Mouse (Mus musculus) heart, postnatal 0 days (tissue): ENCODE data around the gene Abhd16a. TPM values are rescaled to one million over a fixed set of nuclear protein-coding genes. Genes with fewer than 3 reads are reported as not detected.
A peak's percentile ranks its signal among the peaks of the same experiment; 100 is the strongest.

Experiments used
- ATAC-seq: fragments of 200-750 bp; cut with Nextera tagmentation; 2 replicates; pipeline ENCODE4 v1.8.0; 2017; ENCODE audit warnings: low read depth, moderate number of reproducible peaks, moderate library complexity; ENCODE audit not compliant: insufficient read depth
- DNase-seq: peaks from one replicate; pipeline ENCODE4 v3.0.0-alpha.2; 2016; ENCODE audit warnings: low spot score
- H3K27ac ChIP-seq: fragments of 300-500 bp; sonication (generic); 2 replicates; pipeline ENCODE4 v1.5.1; 2014; ENCODE audit warnings: low read depth, mild to moderate bottlenecking
- H3K27me3 ChIP-seq: fragments of 300-500 bp; sonication (generic); 2 replicates; pipeline ENCODE4 v1.6.1; 2014; ENCODE audit warnings: low read length, mixed read lengths; ENCODE audit not compliant: control insufficient read depth, insufficient read depth
- H3K36me3 ChIP-seq: fragments of 300-500 bp; sonication (generic); replicated peaks from 2 replicates; pipeline ENCODE4 v1.6.1; 2014; ENCODE audit warnings: low read length, mixed read lengths; ENCODE audit not compliant: control insufficient read depth, insufficient read depth
- H3K4me1 ChIP-seq: fragments of 300-500 bp; sonication (generic); 2 replicates; pipeline ENCODE4 v1.6.1; 2014; ENCODE audit warnings: antibody characterized with exemption; ENCODE audit not compliant: control insufficient read depth, insufficient read depth
- H3K4me2 ChIP-seq: fragments of 300-500 bp; sonication (generic); 2 replicates; pipeline ENCODE4 v1.6.1; 2014; ENCODE audit warnings: low read depth, mild to moderate bottlenecking, low read length, moderate library complexity
- H3K4me3 ChIP-seq: fragments of 300-500 bp; sonication (generic); 2 replicates; pipeline ENCODE4 v1.5.1; 2014; ENCODE audit warnings: low read depth, low read length
- H3K9ac ChIP-seq: fragments of 300-500 bp; sonication (generic); replicated peaks from 2 replicates; pipeline ENCODE4 v1.6.1; 2014; ENCODE audit warnings: low read depth, low read length, mixed read lengths
- H3K9me3 ChIP-seq: fragments of 300-500 bp; sonication (generic); replicated peaks from 2 replicates; pipeline ENCODE4 v1.6.1; 2016; ENCODE audit warnings: low read length; ENCODE audit not compliant: control insufficient read depth
- CTCF ChIP-seq: IDR thresholded peaks from 2 replicates; pipeline ENCODE4 v1.5.1; 2016; ENCODE audit warnings: antibody characterized with exemption, control low read depth, low read depth
- EP300 ChIP-seq: IDR thresholded peaks from 2 replicates; pipeline ENCODE4 v1.6.1; 2016; ENCODE audit warnings: antibody characterized with exemption, low read depth
- WGBS: fragments of 180-500 bp; shearing (Covaris S2); extraction: QIAGEN DNeasy Blood & Tissue Kit; methylation state at CpG from one replicate; pipeline ENCODE4 v1.1.7; 2014; 5-methylcytosine and 5-hydroxymethylcytosine counted together
- polyA plus RNA-seq: library from polyadenylated mRNA; unstranded; fragments of >200 nt; fragmentation: Nextera tagmentation; extraction: Ambion mirVana; gene quantifications from 2 replicates; pipeline ENCODE4 v1.2.1, GENCODE M21; 2015
- total RNA-seq: library from RNA; depleted of rRNA; stranded (reverse); fragments of >200 nt; gene quantifications from 2 replicates; pipeline ENCODE4 v1.2.3, GENCODE M21; 2014; ENCODE audit warnings: low replicate concordance

The Abhd16a gene
- total and polyA plus RNA-seq, 2 experiments from 2014 or later, result 73.2 to 74.3 TPM

DNA sequence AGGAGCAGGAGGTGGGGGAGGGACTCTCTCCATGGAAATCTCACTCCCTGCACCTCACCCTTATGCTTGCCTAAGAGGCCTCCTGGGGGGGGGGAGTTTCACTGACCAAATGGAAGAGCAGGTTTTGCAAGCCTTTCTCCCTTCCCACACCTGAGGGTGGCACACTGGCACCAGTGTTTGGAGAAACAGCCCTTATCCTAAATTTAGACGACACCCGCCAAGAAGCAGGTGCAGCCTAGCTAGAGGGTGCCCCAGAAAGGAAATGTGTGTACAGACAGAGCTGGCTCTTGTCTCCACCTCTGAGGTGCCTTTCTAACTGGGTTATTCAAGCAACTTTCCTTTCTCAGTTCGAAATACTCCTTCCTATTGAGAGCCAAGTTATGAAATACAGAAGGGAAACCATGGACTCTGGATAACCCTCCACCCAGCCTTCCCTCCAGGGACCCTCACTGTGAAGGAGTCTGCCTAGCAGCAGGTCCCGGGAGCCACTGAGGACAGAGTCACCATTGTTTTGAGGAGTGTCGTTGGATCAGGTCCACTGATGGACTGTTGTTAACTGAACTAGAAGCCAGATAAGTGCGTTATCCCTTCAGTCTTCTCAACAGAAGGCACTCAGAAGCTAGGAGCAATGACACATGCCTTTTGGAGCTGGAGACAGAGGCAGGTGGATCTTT is 18.4 kb upstream of the Abhd16a start:
- no peak overlapping the region for H3K4me2 ChIP-seq
- DNase-seq (no peak), ATAC-seq (no peak)
- H3K9ac ChIP-seq, result no peak overlapping the region
- H3K27me3 ChIP-seq, result peaks cover 24% of the 10 kb centered on the region
- H3K27ac ChIP-seq, result peak overlapping the region; percentile 2; the same call in 1 of the 2 replicates
- H3K9me3 ChIP-seq, result no peaks in the 10 kb centered on the region
- H3K4me3 ChIP-seq, result no peak overlapping the region
- TF ChIP-seq EP300, result no peak
- no peak for TF ChIP-seq CTCF
- H3K36me3 ChIP-seq, result no peaks in the 10 kb centered on the region
- WGBS, result 33% methylated on average over 6 of the region's 6 CpGs
- H3K4me1 ChIP-seq, result peaks cover under 1% of the 10 kb centered on the region; the same call in 1 of the 2 replicates

DNA sequence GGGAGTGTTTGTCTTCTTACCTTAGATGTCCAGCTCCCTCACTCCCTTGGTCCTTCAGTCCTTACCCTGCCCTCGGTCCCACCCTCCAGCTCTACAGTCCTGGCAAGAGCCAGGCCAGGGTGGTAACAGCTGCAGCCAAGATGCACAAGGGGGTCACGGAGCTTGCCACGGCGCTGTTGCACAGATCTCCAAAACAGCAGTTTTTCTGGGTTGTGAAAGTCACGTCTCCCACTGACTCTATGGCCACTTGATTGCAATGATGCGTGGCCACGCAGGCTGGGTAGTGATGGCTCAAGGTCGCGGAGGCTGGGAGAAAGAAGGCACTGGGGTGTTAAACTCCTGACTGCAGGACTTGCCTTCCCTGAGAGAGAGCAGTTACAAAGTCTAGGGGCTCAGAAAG is 17.6 kb upstream of the Abhd16a start:
- Histone ChIP-seq H3K27ac (no peak overlapping the region), H3K36me3 (no peaks in the 10 kb centered on the region), H3K4me3 (no peak overlapping the region), H3K9me3 (no peaks in the 10 kb centered on the region), H3K9ac (no peak overlapping the region), H3K27me3 (peaks cover 17% of the 10 kb centered on the region), H3K4me1 (no peaks in the 10 kb centered on the region), H3K4me2 (no peak overlapping the region)
- no peak for DNase-seq
- 79% methylated on average over 9 of the region's 9 CpGs for WGBS
- no peak for TF ChIP-seq EP300
- TF ChIP-seq CTCF, result no peak
- ATAC-seq, result no peak

DNA sequence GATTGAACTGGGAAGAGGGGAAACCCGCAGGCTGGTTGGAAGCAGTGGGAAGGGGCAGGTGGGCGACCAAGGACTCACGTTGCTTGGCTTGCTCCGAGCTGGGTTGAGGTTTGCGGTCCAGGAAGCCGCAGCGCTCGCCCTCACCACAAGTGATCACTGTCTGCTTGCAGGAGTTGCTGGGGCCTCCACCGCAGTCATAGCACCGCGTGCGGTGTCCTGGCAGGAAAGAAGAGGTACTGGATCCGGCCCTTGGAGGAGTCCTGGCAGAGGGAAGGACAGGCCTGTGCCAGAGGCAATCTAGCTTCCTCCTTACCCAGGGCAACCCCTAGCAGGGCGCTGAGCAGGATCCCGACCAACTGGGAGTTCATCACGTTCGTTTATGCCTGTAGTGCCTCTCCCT is 15.0 kb upstream of the Abhd16a start:
- no peak overlapping the region for H3K4me2 ChIP-seq
- DNase-seq (no peak), ATAC-seq (no peak)
- H3K4me1 ChIP-seq, result peaks cover 9% of the 10 kb centered on the region; the same call in 1 of the 2 replicates
- H3K9me3 ChIP-seq, result no peaks in the 10 kb centered on the region
- no peak overlapping the region for H3K4me3 ChIP-seq
- 48% methylated on average over 17 of the region's 17 CpGs for WGBS
- no peak for TF ChIP-seq EP300
- H3K27me3 ChIP-seq, result no peaks in the 10 kb centered on the region; the same call in none of the 2 replicates
- H3K36me3 ChIP-seq, result no peaks in the 10 kb centered on the region
- H3K27ac ChIP-seq, result no peak overlapping the region
- no peak overlapping the region for H3K9ac ChIP-seq

DNA sequence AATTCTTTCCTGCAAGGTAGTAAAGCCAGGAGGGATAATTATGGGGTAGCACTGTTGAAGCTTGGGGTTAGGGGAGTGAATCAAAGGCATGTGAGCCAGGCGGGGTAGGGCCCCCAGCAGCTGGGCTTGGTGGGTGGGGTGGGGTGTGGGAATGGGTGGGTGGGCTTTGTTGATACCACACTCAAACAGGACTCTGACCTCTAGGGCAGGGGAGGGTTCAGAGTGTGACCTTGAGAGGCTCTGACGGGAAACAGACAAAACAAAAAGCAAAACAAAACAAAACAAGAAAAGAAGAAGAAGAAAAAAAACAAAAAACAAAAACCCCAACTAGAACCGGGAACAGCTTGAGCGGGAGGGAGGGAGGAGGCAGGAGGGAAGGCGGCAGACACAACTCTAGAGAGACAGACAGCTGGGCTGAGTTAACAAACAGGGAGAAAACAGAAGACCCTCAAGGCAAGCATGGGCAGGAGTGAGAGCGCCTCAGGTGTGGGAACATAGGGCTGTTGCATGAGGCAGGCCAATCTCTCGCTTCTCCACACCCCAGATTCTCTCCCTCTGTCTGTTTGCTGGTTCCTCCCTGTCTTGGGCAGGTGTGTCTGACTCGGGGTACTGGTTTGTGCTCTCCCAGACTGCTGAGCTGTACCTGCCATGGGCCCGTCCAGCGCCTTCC is 12.4 kb upstream of the Abhd16a start, which contains the start of gene Ly6g6e:
Ly6g6e (plus strand) TSS at position 396 of the 670 bp plus-strand sequence.
- Histone ChIP-seq H3K4me3 (peak within 1 kb of the TSS; percentile 36), H3K9ac (peak within 1 kb of the TSS; percentile 51), H3K4me1 (peaks cover 15% of the 10 kb centered on the region; the same call in 1 of the 2 replicates), H3K9me3 (no peaks in the 10 kb centered on the region), H3K36me3 (no peaks in the 10 kb centered on the region), H3K4me2 (peak within 1 kb of the TSS; percentile 58), H3K27ac (no peak within 1 kb of the TSS), H3K27me3 (no peaks in the 10 kb centered on the region; the same call in 1 of the 2 replicates)
- DNase-seq, result no peak
- ATAC-seq, result no peak
- TF ChIP-seq EP300 (no peak), CTCF (no peak)
- 50% methylated on average over 10 of the region's 10 CpGs for WGBS

DNA sequence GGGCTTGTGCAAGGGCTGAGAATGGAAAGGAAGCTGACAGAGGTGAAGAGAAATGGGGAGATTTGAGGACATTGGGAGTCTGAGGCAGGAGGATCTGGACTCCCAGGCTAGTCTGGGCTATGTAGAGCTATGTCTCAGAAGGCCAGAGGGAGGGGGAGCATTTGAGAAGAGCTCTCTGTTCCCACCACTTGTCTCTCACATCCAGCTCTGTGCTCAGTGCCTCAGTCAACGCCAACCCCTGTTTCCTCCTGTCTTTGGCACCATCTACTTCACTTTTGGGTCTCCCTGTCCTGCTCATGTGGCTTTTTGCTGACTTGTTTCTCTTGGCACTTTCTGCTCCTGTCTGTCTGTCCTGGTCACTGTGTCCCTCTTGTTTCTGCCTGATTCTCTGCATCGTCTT is 11.8 kb upstream of the Abhd16a start:
- Histone ChIP-seq H3K4me1 (peaks cover 15% of the 10 kb centered on the region; the same call in 1 of the 2 replicates), H3K4me3 (peak overlapping the region; percentile 36), H3K9me3 (no peaks in the 10 kb centered on the region), H3K9ac (no peak overlapping the region; the same call in 1 of the 2 replicates), H3K36me3 (no peaks in the 10 kb centered on the region), H3K27ac (no peak overlapping the region), H3K27me3 (no peaks in the 10 kb centered on the region; the same call in 1 of the 2 replicates), H3K4me2 (peak overlapping the region; percentile 58)
- TF ChIP-seq EP300 (no peak), CTCF (no peak)
- no peak for DNase-seq
- 37% methylated on average over 2 of the region's 2 CpGs for WGBS
- no peak for ATAC-seq
